In genomic region chr9:66043241-66043640, GRCm38 (mm10) we compare ENCODE assay signal across 34 mouse cellular contexts.
"Had no signal": no experiment of that assay in that cellular context is flagged by ENCODE, and none has a peak within 500 bp of the region (broad histone marks: within the 10 kb centered on the region; RNA-seq: fewer than 3 reads in every experiment).

No protein-coding gene starts in this region.

- H3K4me3 ChIP-seq: heart, embryonic 12.5 days; heart, embryonic 13.5 days; heart, embryonic 15.5 days; hindbrain, embryonic 10.5 days; hindbrain, embryonic 12.5 days; hindbrain, embryonic 13.5 days; hindbrain, embryonic 15.5 days; intestine, embryonic 15.5 days; kidney, embryonic 15.5 days; layer of hippocampus, adult 2 months; left cerebral cortex, adult 2 months had no signal

- H3K9me3 ChIP-seq: heart, embryonic 12.5 days; heart, embryonic 13.5 days; heart, embryonic 15.5 days; hindbrain, embryonic 10.5 days; hindbrain, embryonic 12.5 days; hindbrain, embryonic 13.5 days; hindbrain, embryonic 15.5 days; intestine, embryonic 15.5 days; kidney, embryonic 15.5 days had no signal

- DNase-seq: heart, postnatal 10 days; heart, postnatal 14 days; heart, postnatal 36 days; heart, postnatal 4 days; kidney, adult 11 months; kidney, adult 18-20 months; kidney, adult 2 months; kidney, adult 8-10 months; kidney, adult 9 months; kidney, postnatal 10 days; kidney, postnatal 14 days; kidney, postnatal 25 days; kidney, postnatal 36 days; kidney, postnatal 4 days; layer of hippocampus, adult 9-11 months; layer of hippocampus, postnatal 36 days had no signal

- H3K27me3 ChIP-seq: heart, embryonic 12.5 days; heart, embryonic 13.5 days; heart, embryonic 15.5 days; hindbrain, embryonic 12.5 days; hindbrain, embryonic 13.5 days; hindbrain, embryonic 15.5 days; intestine, embryonic 15.5 days; kidney, embryonic 15.5 days had no signal

- H3K36me3 ChIP-seq: hindbrain, embryonic 15.5 days had no signal

- H3K9ac ChIP-seq: heart, embryonic 12.5 days; heart, embryonic 13.5 days; heart, embryonic 15.5 days; hindbrain, embryonic 12.5 days; hindbrain, embryonic 13.5 days; hindbrain, embryonic 14.5 days; hindbrain, embryonic 15.5 days; intestine, embryonic 15.5 days; kidney, embryonic 15.5 days had no signal

- H3K4me1 ChIP-seq: heart, embryonic 12.5 days; heart, embryonic 13.5 days; heart, embryonic 15.5 days; hindbrain, embryonic 10.5 days; hindbrain, embryonic 12.5 days; hindbrain, embryonic 13.5 days; hindbrain, embryonic 15.5 days; intestine, embryonic 15.5 days; kidney, embryonic 15.5 days had no signal

- H3K27ac ChIP-seq: heart, embryonic 13.5 days; heart, embryonic 15.5 days; hindbrain, embryonic 10.5 days; hindbrain, embryonic 12.5 days; hindbrain, embryonic 13.5 days; hindbrain, embryonic 14.5 days; hindbrain, embryonic 15.5 days; hindbrain, postnatal 0 days; intestine, embryonic 15.5 days; kidney, embryonic 15.5 days; kidney, postnatal 0 days; left cerebral cortex, adult 2 months had no signal

- H3K4me2 ChIP-seq: heart, embryonic 12.5 days; heart, embryonic 13.5 days; heart, embryonic 15.5 days; hindbrain, embryonic 12.5 days; hindbrain, embryonic 13.5 days; hindbrain, embryonic 14.5 days; hindbrain, embryonic 15.5 days; intestine, embryonic 15.5 days; kidney, embryonic 15.5 days had no signal

- ATAC-seq: hindbrain, embryonic 16.5 days; hindbrain, postnatal 0 days; inflammation-experienced regulatory T-cells, adult 6 months; intestine, embryonic 15.5 days; intestine, embryonic 16.5 days; intestine, postnatal 0 days had no signal
